24 mouse cellular contexts compared by ENCODE assay signal in the genomic region with DNA sequence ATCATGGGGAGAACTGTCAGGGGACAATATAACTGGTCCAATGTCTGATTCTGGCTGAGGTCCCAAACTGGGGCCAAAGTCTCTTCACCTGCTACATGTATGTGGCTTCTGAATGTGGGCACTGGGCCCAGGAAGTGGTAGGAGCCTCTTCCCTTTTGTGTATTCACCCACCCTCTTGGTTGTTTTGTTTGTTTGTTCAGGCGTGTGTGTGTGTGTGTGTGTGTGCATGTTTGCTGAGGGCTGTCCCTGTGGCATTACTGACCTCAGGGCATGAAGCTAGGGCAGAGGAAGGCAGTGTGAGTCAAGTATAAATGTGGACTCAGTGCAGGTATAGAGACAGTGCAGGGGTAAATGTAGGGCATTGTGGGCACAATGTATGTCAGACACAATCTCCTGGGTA.
"Had no signal": no experiment of that assay in that cellular context is flagged by ENCODE, and none has a peak within 500 bp of the region (broad histone marks: within the 10 kb centered on the region; RNA-seq: fewer than 3 reads in every experiment).

No protein-coding gene starts in this region.

- ATAC-seq: hindbrain, postnatal 0 days; intestine, embryonic 16.5 days had no signal

- H3K9ac ChIP-seq: heart, embryonic 13.5 days; heart, embryonic 15.5 days; hindbrain, embryonic 13.5 days; hindbrain, embryonic 15.5 days; limb, embryonic 13.5 days; limb, embryonic 15.5 days; liver, embryonic 13.5 days; liver, embryonic 15.5 days had no signal

- H3K4me2 ChIP-seq: heart, embryonic 11.5 days; heart, embryonic 13.5 days; heart, embryonic 15.5 days; hindbrain, embryonic 13.5 days; hindbrain, embryonic 15.5 days; limb, embryonic 13.5 days; limb, embryonic 15.5 days; liver, embryonic 13.5 days; liver, embryonic 15.5 days had no signal

- DNase-seq: gastrocnemius, postnatal 14 days; gastrocnemius, postnatal 36 days; heart, adult 2 months; heart, postnatal 14 days; heart, postnatal 36 days; kidney, adult 11 months; kidney, adult 8-10 months; kidney, postnatal 14 days; kidney, postnatal 36 days; layer of hippocampus, adult 9-11 months; layer of hippocampus, postnatal 36 days; left cerebral cortex, postnatal 4 days; liver, embryonic 13.5 days had no signal

- H3K27ac ChIP-seq: heart, adult 2 months; heart, embryonic 13.5 days; heart, embryonic 15.5 days; hindbrain, embryonic 13.5 days; hindbrain, embryonic 15.5 days; hindbrain, postnatal 0 days; kidney, postnatal 0 days; limb, embryonic 13.5 days; limb, embryonic 15.5 days; liver, embryonic 13.5 days; liver, embryonic 15.5 days had no signal

- H3K9me3 ChIP-seq: heart, embryonic 13.5 days; heart, embryonic 15.5 days; hindbrain, embryonic 13.5 days; hindbrain, embryonic 15.5 days; limb, embryonic 13.5 days; limb, embryonic 15.5 days; liver, embryonic 13.5 days; liver, embryonic 15.5 days had no signal

- H3K27me3 ChIP-seq: heart, embryonic 13.5 days; heart, embryonic 15.5 days; hindbrain, embryonic 13.5 days; hindbrain, embryonic 15.5 days; limb, embryonic 13.5 days; limb, embryonic 15.5 days; liver, embryonic 13.5 days; liver, embryonic 15.5 days had no signal

- H3K4me1 ChIP-seq: heart, embryonic 13.5 days; heart, embryonic 15.5 days; hindbrain, embryonic 13.5 days; hindbrain, embryonic 15.5 days; limb, embryonic 15.5 days; liver, embryonic 13.5 days; liver, embryonic 15.5 days had no signal

- H3K36me3 ChIP-seq: heart, embryonic 13.5 days; heart, embryonic 15.5 days; hindbrain, embryonic 13.5 days; hindbrain, embryonic 15.5 days; limb, embryonic 13.5 days; limb, embryonic 15.5 days; liver, embryonic 13.5 days; liver, embryonic 15.5 days had no signal

- H3K4me3 ChIP-seq: heart, adult 2 months; heart, embryonic 13.5 days; heart, embryonic 15.5 days; hindbrain, embryonic 13.5 days; hindbrain, embryonic 15.5 days; limb, embryonic 13.5 days; limb, embryonic 15.5 days; liver, embryonic 13.5 days; liver, embryonic 15.5 days had no signal
